Comparison of ENCODE assay signal across 16 mouse cellular contexts in the genomic region with DNA sequence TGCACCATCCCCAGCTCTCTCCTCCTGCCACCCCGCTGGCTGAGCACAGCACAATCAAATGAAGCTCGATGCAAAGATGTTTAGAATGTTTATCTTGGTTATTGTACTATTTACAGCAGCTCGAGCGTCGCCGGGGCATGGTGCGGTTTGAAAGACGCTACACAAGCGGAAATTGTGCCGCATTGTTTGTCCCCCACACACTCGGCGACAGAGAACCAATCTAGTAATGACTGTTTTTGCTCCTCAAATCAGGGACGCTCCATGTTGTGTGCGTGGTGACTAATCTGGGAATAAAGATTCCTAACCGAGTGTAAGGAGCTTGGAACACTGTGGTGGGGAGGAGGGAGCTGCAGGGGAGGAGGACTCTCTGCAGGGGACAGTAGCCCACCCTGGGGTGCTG.
DNase-seq lines count a peak whose midpoint lies in the region; ATAC-seq lines count a peak whose summit lies in the region.
"Had no signal": no experiment of that assay in that cellular context is flagged by ENCODE, and none has a peak within 500 bp of the region (broad histone marks: within the 10 kb centered on the region; RNA-seq: fewer than 3 reads in every experiment).

No protein-coding gene starts in this region.

- ATAC-seq in heart, embryonic 12.5 days (ENCODE audit: insufficient number of reproducible peaks, low FRiP score): no peak
- no peak for ATAC-seq in neural tube, embryonic 13.5 days (ENCODE audit: low read depth)

- H3K36me3 ChIP-seq in heart, embryonic 12.5 days: no peaks in the 10 kb centered on the region
- no peaks in the 10 kb centered on the region for H3K36me3 ChIP-seq in neural tube, embryonic 13.5 days
- H3K36me3 ChIP-seq: embryonic facial prominence, embryonic 12.5 days; limb, embryonic 12.5 days; liver, embryonic 15.5 days had no signal

- no peaks in the 10 kb centered on the region for H3K27me3 ChIP-seq in heart, embryonic 12.5 days (replicated peaks)
- peaks cover 7% of the 10 kb centered on the region; the same call in 1 of the 2 replicates for H3K27me3 ChIP-seq in neural tube, embryonic 13.5 days
- H3K27me3 ChIP-seq: embryonic facial prominence, embryonic 12.5 days; limb, embryonic 12.5 days; liver, embryonic 15.5 days had no signal

- no peak overlapping the region for H3K9ac ChIP-seq in heart, embryonic 12.5 days
- H3K9ac ChIP-seq in neural tube, embryonic 13.5 days: 0 out of 2 replicates have a peak overlapping the region, but pooled peaks have one; percentile 3
- H3K9ac ChIP-seq: embryonic facial prominence, embryonic 12.5 days; limb, embryonic 12.5 days; liver, embryonic 15.5 days had no signal

- peaks cover 40% of the 10 kb centered on the region for H3K4me1 ChIP-seq in heart, embryonic 12.5 days (replicated peaks)
- H3K4me1 ChIP-seq in neural tube, embryonic 13.5 days (replicated peaks): peaks cover 22% of the 10 kb centered on the region
- H3K4me1 ChIP-seq: liver, embryonic 15.5 days had no signal

- WGBS in heart, embryonic 12.5 days: 64% methylated on average over 15 of the region's 15 CpGs
- WGBS in neural tube, embryonic 13.5 days: 36% methylated on average over 15 of the region's 15 CpGs

- no peak overlapping the region for H3K4me2 ChIP-seq in heart, embryonic 12.5 days
- H3K4me2 ChIP-seq in neural tube, embryonic 13.5 days: no peak overlapping the region
- H3K4me2 ChIP-seq: embryonic facial prominence, embryonic 12.5 days; limb, embryonic 12.5 days; liver, embryonic 15.5 days had no signal

- no peaks in the 10 kb centered on the region for H3K9me3 ChIP-seq in heart, embryonic 12.5 days (replicated peaks)
- no peaks in the 10 kb centered on the region for H3K9me3 ChIP-seq in neural tube, embryonic 13.5 days
- H3K9me3 ChIP-seq: embryonic facial prominence, embryonic 12.5 days; limb, embryonic 12.5 days; liver, embryonic 15.5 days had no signal

- peak overlapping the region; percentile 35 for H3K27ac ChIP-seq in heart, embryonic 12.5 days (ENCODE audit: poor library complexity, severe bottlenecking)
- no peak overlapping the region for H3K27ac ChIP-seq in neural tube, embryonic 13.5 days (replicated peaks)
- H3K27ac ChIP-seq: embryonic facial prominence, embryonic 12.5 days; limb, embryonic 12.5 days; liver, embryonic 15.5 days had no signal

- no peak for DNase-seq in heart, postnatal 4 days
- DNase-seq in layer of hippocampus, postnatal 25 days (ENCODE audit: extremely low spot score in 1 of 2, low spot score in 1 of 2): peak; percentile 2 to 7
- no peak for DNase-seq in layer of hippocampus, adult 9-11 months
- peak; percentile 20 for DNase-seq in right cerebral cortex, adult 18-20 months
- DNase-seq in right cerebral cortex, postnatal 14 days: no peak
- DNase-seq in lung, postnatal 14 days: no peak
- DNase-seq: adrenal gland, postnatal 25 days; cerebellum, adult 8-10 months; heart, postnatal 10 days; lung, postnatal 10 days had no signal

- no peak overlapping the region for H3K4me3 ChIP-seq in heart, embryonic 12.5 days
- no peak overlapping the region for H3K4me3 ChIP-seq in neural tube, embryonic 13.5 days
- H3K4me3 ChIP-seq: embryonic facial prominence, embryonic 12.5 days; limb, embryonic 12.5 days; liver, embryonic 15.5 days; myocyte had no signal

Comparison
In these comparisons a context has a peak if more than half of its experiments do, and no peak if none do; other contexts are left out.
1. DNase-seq: peak in layer of hippocampus, postnatal 25 days (2 of 2) and right cerebral cortex, adult 18-20 months (single experiment); none in heart, postnatal 4 days (single experiment), layer of hippocampus, adult 9-11 months (single experiment), right cerebral cortex, postnatal 14 days (single experiment) and lung, postnatal 14 days (single experiment).